Mouse (Mus musculus) kidney, postnatal 36 days (tissue): ENCODE results near the gene Susd3.
A peak's percentile ranks its signal among the peaks of the same experiment; 100 is the strongest.

Experiments used
- DNase-seq, 2 experiments: peaks; one replicate each; pipeline ENCODE4 v3.0.0; 2021 to 2022; ENCODE audit warnings: mixed read lengths in 2 of 2

Susd3 gene

GRCm38 (mm10) chr13:49183646-49184045, 64.9 kb downstream of the Susd3 start:
- peak; percentile 47 to 52 for DNase-seq

GRCm38 (mm10) chr13:49183161-49183560, 65.3 kb downstream of the Susd3 start:
- no peak for DNase-seq

GRCm38 (mm10) chr13:49181411-49181984, 67.0 kb downstream of the Susd3 start:
- no peak for DNase-seq

DNA sequence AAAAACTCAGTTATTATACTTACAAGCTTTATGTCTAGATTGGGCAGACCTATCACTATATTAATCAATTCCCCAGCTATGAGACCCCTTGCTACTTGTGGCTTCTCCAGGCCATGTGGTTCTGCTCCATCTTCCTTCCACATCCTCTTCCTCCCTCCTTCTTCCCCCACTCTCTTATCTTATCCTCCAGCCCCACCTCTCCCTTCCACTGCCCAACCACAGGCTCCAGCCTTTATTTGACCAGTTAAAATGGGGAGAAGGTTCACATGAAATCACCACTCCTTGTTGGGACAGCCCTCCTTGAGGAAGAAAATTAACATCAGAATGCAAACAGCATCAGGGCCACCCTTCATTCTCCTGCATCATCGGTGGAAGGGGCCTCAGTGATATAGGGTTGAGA, 67.8 kb downstream of the Susd3 start:
- DNase-seq = no peak
